Mouse (Mus musculus) liver, embryonic 14.5 days (tissue): ENCODE measurements around the gene Car3.

Experiments
- CTCF ChIP-seq: IDR thresholded peaks from 2 replicates; pipeline ENCODE4 v1.5.1; 2016; ENCODE audit warnings: antibody characterized with exemption, low read depth, control low read depth
- EP300 ChIP-seq: IDR thresholded peaks from 2 replicates; pipeline ENCODE4 v1.6.1; 2016; ENCODE audit warnings: antibody characterized with exemption, low read depth

DNA sequence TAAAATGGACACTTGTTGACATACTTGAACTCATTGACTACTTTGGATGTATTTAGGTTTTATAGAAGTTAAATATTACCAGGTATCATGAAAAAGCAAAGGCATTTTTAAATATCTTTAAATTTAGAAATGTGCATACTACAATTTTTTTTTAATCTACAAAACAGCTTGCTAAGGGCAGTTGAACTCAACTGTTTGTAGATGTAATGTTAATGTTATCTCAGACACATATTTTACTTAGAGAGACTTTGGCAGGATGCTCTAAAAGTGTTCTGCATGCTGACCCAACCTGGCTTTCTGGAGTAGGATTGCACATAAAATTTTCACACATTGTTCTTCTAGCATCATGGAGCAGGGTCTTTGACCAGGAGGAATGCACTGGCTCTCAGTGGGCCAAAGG, 18.7 kb downstream of the Car3 start:
- no peak for TF ChIP-seq CTCF
- TF ChIP-seq EP300: no peak
